Mouse (Mus musculus) embryonic facial prominence, embryonic 11.5 days (tissue): ENCODE data around the gene Cul4a. TPM values are rescaled to one million over a fixed set of nuclear protein-coding genes. Genes with fewer than 3 reads are reported as not detected.
A peak's percentile ranks its signal among the peaks of the same experiment; 100 is the strongest.

ENCODE experiments used
- ATAC-seq: fragments of 200-750 bp; cut with Nextera tagmentation; replicated peaks from 2 replicates; pipeline ENCODE4 v1.8.0; 2017; ENCODE audit warnings: low read depth; ENCODE audit not compliant: insufficient number of reproducible peaks, low FRiP score, low TSS enrichment
- DNase-seq: peaks from one replicate; pipeline ENCODE4 v3.0.0-alpha.2; 2015; ENCODE audit warnings: low spot score
- H3K27ac ChIP-seq: fragments of 300-500 bp; sonication (generic); replicated peaks from 2 replicates; pipeline ENCODE4 v1.5.1; 2014; ENCODE audit warnings: mild to moderate bottlenecking, low read depth, low read length, control low read depth
- H3K27me3 ChIP-seq: fragments of 300-500 bp; sonication (generic); 2 replicates; pipeline ENCODE4 v1.6.1; 2014; ENCODE audit warnings: mild to moderate bottlenecking, low read length, moderate library complexity, mixed read lengths; ENCODE audit not compliant: control insufficient read depth, insufficient read depth
- H3K36me3 ChIP-seq: fragments of 300-500 bp; sonication (generic); replicated peaks from 2 replicates; pipeline ENCODE4 v1.6.1; 2014; ENCODE audit warnings: low read depth, mild to moderate bottlenecking, low read length, moderate library complexity, mixed read lengths; ENCODE audit not compliant: control insufficient read depth, insufficient read depth
- H3K4me1 ChIP-seq: fragments of 300-500 bp; sonication (generic); 2 replicates; pipeline ENCODE4 v1.6.1; 2014; ENCODE audit warnings: low read length, mixed read lengths; ENCODE audit not compliant: control insufficient read depth, insufficient read depth
- H3K4me2 ChIP-seq: fragments of 300-500 bp; sonication (generic); 2 replicates; pipeline ENCODE4 v1.6.1; 2014; ENCODE audit warnings: low read depth, mild to moderate bottlenecking, control low read depth, low read length, moderate library complexity
- H3K4me3 ChIP-seq: fragments of 300-500 bp; sonication (generic); 2 replicates; pipeline ENCODE4 v1.5.1; 2014; ENCODE audit warnings: low read depth, low read length, control low read depth
- H3K9ac ChIP-seq: fragments of 300-500 bp; sonication (generic); replicated peaks from 2 replicates; pipeline ENCODE4 v1.6.1; 2014; ENCODE audit warnings: mild to moderate bottlenecking, control low read depth, low read length
- H3K9me3 ChIP-seq: fragments of 300-500 bp; sonication (generic); replicated peaks from 2 replicates; pipeline ENCODE4 v1.6.1; 2016; ENCODE audit warnings: mild to moderate bottlenecking, low read length, inconsistent platforms, mixed read lengths; ENCODE audit not compliant: control insufficient read depth
- WGBS: fragments of 180-500 bp; shearing (Covaris S2); extraction: QIAGEN DNeasy Blood & Tissue Kit; methylation state at CpG from one replicate; pipeline ENCODE4 v1.1.7; 2014; 5-methylcytosine and 5-hydroxymethylcytosine counted together
- polyA plus RNA-seq: library from polyadenylated mRNA; unstranded; fragments of >200 nt; fragmentation: Nextera tagmentation; extraction: Ambion mirVana; gene quantifications from 2 replicates; pipeline ENCODE4 v1.2.1, GENCODE M21; 2014

Cul4a gene
- polyA plus RNA-seq, 1 experiment from 2014 or later: 114 TPM

DNA sequence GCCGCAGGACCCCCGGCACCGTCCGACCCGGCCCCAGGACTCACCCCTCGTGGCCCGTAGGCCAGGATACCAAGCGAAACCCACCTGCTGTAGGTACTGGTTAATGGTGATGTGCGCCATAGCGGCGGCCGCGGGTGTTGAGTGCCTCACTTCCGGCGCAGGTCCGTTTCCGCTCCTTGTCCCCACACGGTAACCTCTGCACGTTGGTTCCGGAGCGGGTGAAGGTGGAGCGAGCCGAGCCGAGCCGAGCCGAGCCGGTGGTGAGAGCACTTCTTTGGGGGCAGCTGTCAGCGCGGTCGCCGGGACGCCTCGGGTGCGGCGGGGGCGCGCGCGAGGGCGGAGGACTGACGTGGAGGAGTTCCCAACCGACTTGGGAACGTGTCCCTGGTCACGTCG is 732 bp upstream of the Cul4a start:
- ATAC-seq: peak; percentile 78
- Histone ChIP-seq H3K36me3 (no peaks in the 10 kb centered on the region), H3K4me2 (peak overlapping the region; percentile 89), H3K9ac (peak overlapping the region; percentile 90), H3K4me3 (peak overlapping the region; percentile 95), H3K27ac (peak overlapping the region; percentile 52), H3K27me3 (no peaks in the 10 kb centered on the region), H3K4me1 (0 out of 2 replicates have a peak, but pooled peaks cover 2% of the 10 kb centered on the region), H3K9me3 (no peaks in the 10 kb centered on the region)
- WGBS: 0% methylated on average over 45 of the region's 45 CpGs
- DNase-seq: peak; percentile 89

DNA sequence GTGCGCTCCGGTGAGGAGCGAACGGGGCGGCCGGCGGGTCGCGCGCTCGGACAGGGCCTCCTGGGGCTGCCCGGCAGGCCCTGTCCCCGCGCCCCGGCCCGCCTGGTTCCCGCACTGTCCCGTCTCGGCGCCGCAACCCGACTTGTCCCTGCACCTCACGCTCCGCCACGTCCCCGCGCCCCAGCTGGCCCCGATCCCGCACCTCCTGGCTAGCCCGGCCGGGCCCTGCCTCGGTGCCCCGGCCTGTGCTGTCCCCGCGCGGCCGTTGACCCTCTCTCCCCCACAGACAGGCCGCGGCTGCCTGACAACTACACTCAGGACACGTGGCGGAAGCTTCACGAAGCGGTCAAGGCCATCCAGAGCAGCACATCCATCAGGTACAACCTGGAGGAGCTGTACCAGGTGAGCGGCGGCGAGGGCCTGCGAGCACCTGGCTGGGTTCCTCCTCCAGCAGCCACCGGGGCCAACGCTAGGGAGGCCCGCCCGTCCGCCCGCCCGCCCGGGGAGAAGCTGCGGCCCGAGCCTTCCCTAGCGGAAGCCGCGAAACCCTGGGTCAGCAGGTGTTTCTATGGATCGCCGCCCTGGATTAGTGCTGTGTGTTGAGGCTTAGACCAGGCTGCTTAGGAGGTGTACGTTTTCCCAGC is 609 bp downstream of the Cul4a start:
- no peaks in the 10 kb centered on the region for H3K27me3 ChIP-seq
- no peaks in the 10 kb centered on the region for H3K9me3 ChIP-seq
- 0 out of 2 replicates have a peak, but pooled peaks cover 2% of the 10 kb centered on the region for H3K4me1 ChIP-seq
- ATAC-seq: peak; percentile 63
- DNase-seq: peak; percentile 33
- H3K4me3 ChIP-seq: peak overlapping the region; percentile 95
- WGBS: under 1% methylated on average over 60 of the region's 63 CpGs
- H3K36me3 ChIP-seq: no peaks in the 10 kb centered on the region
- H3K9ac ChIP-seq: peak overlapping the region; percentile 96
- peak overlapping the region; percentile 73; the same call in 1 of the 2 replicates for H3K27ac ChIP-seq
- peak overlapping the region; percentile 89 for H3K4me2 ChIP-seq

DNA sequence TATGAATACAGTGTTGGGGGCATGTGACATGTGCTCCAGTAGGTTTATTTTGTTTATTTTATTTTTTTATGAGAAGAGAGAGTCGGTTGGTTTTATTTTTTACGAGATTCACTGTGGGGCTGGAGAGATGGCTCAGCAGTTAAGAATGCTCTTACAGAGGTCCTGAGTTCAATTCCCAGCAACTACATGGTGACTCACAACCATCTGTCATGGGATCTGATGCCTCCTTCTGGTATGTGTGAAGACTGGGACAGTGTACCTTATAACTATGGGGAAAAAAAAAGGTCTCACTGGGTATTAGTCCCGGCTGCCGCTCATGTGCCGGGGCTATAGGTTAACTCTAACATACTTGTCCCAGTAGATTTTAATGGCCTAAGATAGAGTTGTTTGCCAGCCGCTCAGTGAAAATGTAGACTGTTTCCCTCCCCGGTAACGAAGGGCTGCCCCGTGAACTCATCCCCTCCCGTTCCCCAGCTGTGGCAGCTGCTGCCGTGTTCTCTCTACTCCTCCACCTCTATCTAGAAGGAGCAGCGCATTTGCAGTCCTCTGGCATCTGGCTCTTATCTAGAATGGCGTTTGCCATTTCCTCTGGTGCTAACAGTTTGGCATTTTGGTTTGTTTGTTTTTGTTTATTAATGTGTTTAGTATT is 2.7 kb downstream of the Cul4a start:
- no peak overlapping the region for H3K9ac ChIP-seq
- no peaks in the 10 kb centered on the region for H3K36me3 ChIP-seq
- H3K4me3 ChIP-seq: no peak overlapping the region
- H3K4me1 ChIP-seq: 0 out of 2 replicates have a peak, but pooled peaks cover 2% of the 10 kb centered on the region
- DNase-seq: no peak
- WGBS: 86% methylated on average over 13 of the region's 13 CpGs
- no peak for ATAC-seq
- no peak overlapping the region for H3K4me2 ChIP-seq
- no peaks in the 10 kb centered on the region for H3K9me3 ChIP-seq
- H3K27me3 ChIP-seq: no peaks in the 10 kb centered on the region
- no peak overlapping the region for H3K27ac ChIP-seq

DNA sequence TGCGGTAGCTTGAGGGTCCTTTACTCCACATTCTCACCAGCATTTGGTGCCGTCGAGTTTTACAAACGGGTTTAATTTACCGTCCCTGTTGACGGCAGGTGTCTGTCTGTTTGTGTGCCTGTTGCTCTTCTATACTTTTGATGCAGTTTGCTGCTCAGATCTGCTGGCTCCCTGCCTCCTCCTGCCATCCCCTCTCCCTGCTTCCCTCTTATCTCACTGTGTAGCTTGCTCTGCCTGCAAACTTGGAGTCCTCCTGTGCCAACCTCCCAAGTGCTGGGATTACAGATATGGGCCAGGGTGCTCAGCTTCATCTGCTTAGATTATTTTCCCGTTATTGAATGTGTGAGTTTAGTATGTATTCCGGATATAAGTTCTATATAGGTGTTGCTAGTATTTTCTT is 3.5 kb downstream of the Cul4a start:
- no peak overlapping the region for H3K27ac ChIP-seq
- ATAC-seq (no peak), DNase-seq (no peak)
- H3K36me3 ChIP-seq: no peaks in the 10 kb centered on the region
- H3K27me3 ChIP-seq: no peaks in the 10 kb centered on the region
- no peaks in the 10 kb centered on the region for H3K9me3 ChIP-seq
- H3K4me1 ChIP-seq: 0 out of 2 replicates have a peak, but pooled peaks cover under 1% of the 10 kb centered on the region
- no peak overlapping the region for H3K4me2 ChIP-seq
- no peak overlapping the region for H3K9ac ChIP-seq
- no peak overlapping the region for H3K4me3 ChIP-seq
- 87% methylated on average over 8 of the region's 8 CpGs for WGBS

- Histone ChIP-seq H3K9me3 (no peaks in the 10 kb centered on the region), H3K4me1 (no peaks in the 10 kb centered on the region), H3K4me2 (no peak overlapping the region), H3K4me3 (no peak overlapping the region), H3K27me3 (no peaks in the 10 kb centered on the region), H3K9ac (no peak overlapping the region), H3K36me3 (no peaks in the 10 kb centered on the region), H3K27ac (no peak overlapping the region)
- WGBS: 88% methylated on average over 1 of the region's 1 CpGs
- DNase-seq (no peak), ATAC-seq (no peak)
Observed at GRCm38 (mm10) chr8:13109416-13109960, 4.1 kb downstream of the Cul4a start.

DNA sequence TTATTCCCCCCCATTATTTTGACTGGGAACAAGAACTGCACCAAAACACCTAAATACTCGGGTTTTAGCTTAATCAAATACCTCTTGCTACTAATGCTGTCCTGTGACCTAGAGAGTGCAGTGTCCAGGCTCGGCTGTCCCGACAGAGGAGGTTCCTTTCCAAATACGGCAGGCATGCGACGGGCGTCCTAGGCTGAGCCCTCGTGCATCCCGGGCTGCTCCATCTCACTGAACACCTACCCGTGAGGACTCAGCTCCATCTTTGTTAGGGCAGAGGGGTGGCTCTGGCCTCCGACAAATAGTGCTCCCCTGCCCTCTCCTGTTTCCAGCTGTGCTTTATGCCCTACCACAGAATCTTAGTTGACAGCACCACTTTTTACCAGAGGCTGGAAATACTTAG is 6.5 kb downstream of the Cul4a start:
- no peak for DNase-seq
- H3K9me3 ChIP-seq: no peaks in the 10 kb centered on the region
- H3K4me3 ChIP-seq: no peak overlapping the region
- H3K4me1 ChIP-seq: no peaks in the 10 kb centered on the region
- WGBS: 87% methylated on average over 11 of the region's 11 CpGs
- H3K4me2 ChIP-seq: no peak overlapping the region
- ATAC-seq: no peak
- no peak overlapping the region for H3K9ac ChIP-seq
- no peaks in the 10 kb centered on the region for H3K27me3 ChIP-seq
- H3K27ac ChIP-seq: no peak overlapping the region
- no peaks in the 10 kb centered on the region for H3K36me3 ChIP-seq

- no peak overlapping the region for H3K9ac ChIP-seq
- H3K27me3 ChIP-seq: no peaks in the 10 kb centered on the region
- no peak overlapping the region for H3K27ac ChIP-seq
- 92% methylated on average over 4 of the region's 4 CpGs for WGBS
- no peak overlapping the region for H3K4me2 ChIP-seq
- H3K36me3 ChIP-seq: no peaks in the 10 kb centered on the region
- H3K4me3 ChIP-seq: no peak overlapping the region
- no peaks in the 10 kb centered on the region for H3K9me3 ChIP-seq
- H3K4me1 ChIP-seq: no peaks in the 10 kb centered on the region
- DNase-seq (no peak), ATAC-seq (no peak)
Observed at GRCm38 (mm10) chr8:13113232-13113631, 7.8 kb downstream of the Cul4a start.

DNA sequence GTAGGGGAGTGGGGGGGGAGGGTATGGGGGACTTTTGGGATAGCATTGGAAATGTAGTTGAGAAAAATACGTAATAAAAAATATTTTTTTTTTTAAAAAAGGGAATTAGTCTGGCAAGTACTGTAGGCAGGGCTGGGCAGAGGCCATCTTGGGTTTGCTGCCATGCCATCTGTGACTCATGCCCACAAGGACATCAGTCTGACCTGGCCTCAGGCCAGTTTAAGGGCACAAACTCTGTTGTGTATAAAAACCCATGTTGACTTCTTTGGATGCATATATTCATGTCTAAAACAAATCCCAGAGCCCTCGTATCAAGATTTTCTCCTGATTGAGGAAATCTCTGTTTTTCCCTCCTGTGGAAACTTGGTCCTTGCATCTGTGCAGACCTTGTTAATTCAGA is 11.7 kb downstream of the Cul4a start:
- no peaks in the 10 kb centered on the region for H3K4me1 ChIP-seq
- 86% methylated on average over 2 of the region's 2 CpGs for WGBS
- no peaks in the 10 kb centered on the region for H3K27me3 ChIP-seq
- no peaks in the 10 kb centered on the region for H3K36me3 ChIP-seq
- ATAC-seq (no peak), DNase-seq (no peak)
- no peak overlapping the region for H3K4me2 ChIP-seq
- no peak overlapping the region for H3K4me3 ChIP-seq
- no peaks in the 10 kb centered on the region for H3K9me3 ChIP-seq
- no peak overlapping the region for H3K27ac ChIP-seq
- H3K9ac ChIP-seq: no peak overlapping the region
